Mouse (Mus musculus) kidney, embryonic 16.5 days (tissue): ENCODE data around the gene Spsb1. TPM values are rescaled to one million over a fixed set of nuclear protein-coding genes. Genes with fewer than 3 reads are reported as not detected.
A peak's percentile ranks its signal among the peaks of the same experiment; 100 is the strongest.

Source experiments
- ATAC-seq: fragments of 200-750 bp; cut with Nextera tagmentation; 2 replicates; pipeline ENCODE4 v1.8.0; 2017; ENCODE audit warnings: moderate TSS enrichment; ENCODE audit not compliant: low FRiP score, low TSS enrichment
- H3K27ac ChIP-seq: fragments of 300-500 bp; sonication (generic); 2 replicates; pipeline ENCODE4 v1.5.1; 2014; ENCODE audit warnings: low read length
- H3K27me3 ChIP-seq: fragments of 300-500 bp; sonication (generic); 2 replicates; pipeline ENCODE4 v1.6.1; 2014; ENCODE audit warnings: low read length, control low read depth, mixed read lengths; ENCODE audit not compliant: insufficient read depth
- H3K36me3 ChIP-seq: fragments of 300-500 bp; sonication (generic); 2 replicates; pipeline ENCODE4 v1.6.1; 2014; ENCODE audit warnings: low read length, control low read depth, mixed read lengths; ENCODE audit not compliant: insufficient read depth
- H3K4me1 ChIP-seq: fragments of 300-500 bp; sonication (generic); 2 replicates; pipeline ENCODE4 v1.6.1; 2014; ENCODE audit warnings: low read length, control low read depth, mixed read lengths; ENCODE audit not compliant: insufficient read depth
- H3K4me2 ChIP-seq: fragments of 300-500 bp; sonication (generic); replicated peaks from 2 replicates; pipeline ENCODE4 v1.6.1; 2014; ENCODE audit warnings: low read depth, low read length
- H3K4me3 ChIP-seq: fragments of 300-500 bp; sonication (generic); 2 replicates; pipeline ENCODE4 v1.5.1; 2014; ENCODE audit warnings: mild to moderate bottlenecking, low read length
- H3K9ac ChIP-seq: fragments of 300-500 bp; sonication (generic); replicated peaks from 2 replicates; pipeline ENCODE4 v1.6.1; 2014; ENCODE audit warnings: low read length
- H3K9me3 ChIP-seq: fragments of 300-500 bp; sonication (generic); 2 replicates; pipeline ENCODE4 v1.6.1; 2016; ENCODE audit warnings: low read length, control low read depth
- WGBS: fragments of 180-500 bp; shearing (Covaris S2); extraction: QIAGEN DNeasy Blood & Tissue Kit; methylation state at CpG from one replicate; pipeline ENCODE4 v1.1.7; 2014; 5-methylcytosine and 5-hydroxymethylcytosine counted together
- polyA plus RNA-seq: library from polyadenylated mRNA; unstranded; fragments of >200 nt; fragmentation: Nextera tagmentation; extraction: Ambion mirVana; gene quantifications from 2 replicates; pipeline ENCODE4 v1.2.1, GENCODE M21; 2015

Gene Spsb1
- polyA plus RNA-seq, 1 experiment from 2014 or later: 10.9 TPM

GRCm38 (mm10) chr4:149930755-149931154 lies 24.1 kb downstream of the Spsb1 start:
- Histone ChIP-seq H3K27ac (no peak overlapping the region), H3K4me2 (no peak overlapping the region), H3K4me1 (no peaks in the 10 kb centered on the region), H3K36me3 (no peaks in the 10 kb centered on the region), H3K9ac (no peak overlapping the region), H3K9me3 (peaks cover 10% of the 10 kb centered on the region; the same call in 1 of the 2 replicates), H3K4me3 (no peak overlapping the region), H3K27me3 (no peaks in the 10 kb centered on the region)
- 55% methylated on average over 3 of the region's 3 CpGs for WGBS
- ATAC-seq: no peak

DNA sequence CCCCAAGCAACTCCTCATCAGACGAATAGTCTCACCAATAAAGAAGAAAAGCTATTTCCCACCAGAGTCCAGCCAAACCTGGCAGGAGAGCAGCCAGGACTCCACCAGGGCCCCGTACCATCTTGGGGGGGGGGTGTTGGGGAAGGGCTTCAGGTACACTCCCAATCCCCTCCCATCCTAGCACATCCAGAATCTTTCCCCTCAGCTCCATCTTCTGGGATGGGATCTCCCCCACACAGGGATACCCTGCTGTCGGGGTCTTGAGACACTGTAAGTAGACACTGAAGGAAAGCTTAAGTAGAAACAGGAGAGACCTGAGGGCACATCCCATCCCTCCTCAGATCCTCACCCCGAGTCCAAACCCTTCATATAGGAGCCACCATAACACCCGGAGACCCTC lies 31.8 kb downstream of the Spsb1 start:
- no peak overlapping the region for H3K4me3 ChIP-seq
- peaks cover 6% of the 10 kb centered on the region; the same call in 1 of the 2 replicates for H3K9me3 ChIP-seq
- 51% methylated on average over 4 of the region's 5 CpGs for WGBS
- no peaks in the 10 kb centered on the region for H3K27me3 ChIP-seq
- H3K9ac ChIP-seq: no peak overlapping the region
- H3K27ac ChIP-seq: no peak overlapping the region
- H3K4me2 ChIP-seq: no peak overlapping the region
- H3K4me1 ChIP-seq: peaks cover 51% of the 10 kb centered on the region
- no peaks in the 10 kb centered on the region for H3K36me3 ChIP-seq
- ATAC-seq: no peak

DNA sequence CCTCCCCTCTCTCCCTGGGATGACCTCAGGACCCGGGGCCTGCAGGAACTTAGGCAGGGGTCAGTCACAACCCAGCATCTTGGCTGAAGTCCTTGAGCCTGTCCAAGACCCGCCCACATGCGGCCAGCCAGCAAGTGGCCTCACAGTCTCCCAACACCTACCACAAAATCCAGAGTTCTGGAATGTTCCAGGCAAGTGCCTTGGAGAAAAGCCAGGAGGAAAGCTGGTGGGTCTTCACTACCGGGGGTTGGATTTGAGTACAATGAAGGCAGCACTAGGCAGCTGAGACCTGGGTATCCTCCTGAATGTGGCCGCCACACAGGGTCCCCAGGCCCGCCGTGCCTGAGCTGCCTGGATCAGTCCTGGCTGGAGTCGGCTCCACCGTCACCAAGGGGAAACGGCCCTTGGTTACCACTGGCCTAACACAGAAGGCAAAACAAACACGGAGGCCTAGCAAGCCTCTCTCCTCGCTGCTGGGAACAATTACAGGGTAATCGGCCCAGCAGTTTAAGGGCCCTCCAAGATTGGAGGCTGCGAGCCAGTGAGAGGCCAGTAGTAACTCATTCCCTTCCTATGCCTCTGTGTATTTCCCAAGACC lies 32.6 kb downstream of the Spsb1 start:
- H3K27ac ChIP-seq: peak overlapping the region; percentile 54
- H3K27me3 ChIP-seq: no peaks in the 10 kb centered on the region
- peak; percentile 41 for ATAC-seq
- H3K4me1 ChIP-seq: peaks cover 55% of the 10 kb centered on the region
- H3K36me3 ChIP-seq: no peaks in the 10 kb centered on the region
- WGBS: 20% methylated on average over 14 of the region's 14 CpGs
- H3K9ac ChIP-seq: no peak overlapping the region; the same call in 1 of the 2 replicates
- no peak overlapping the region for H3K4me3 ChIP-seq
- no peak overlapping the region for H3K4me2 ChIP-seq
- peaks cover 6% of the 10 kb centered on the region; the same call in 1 of the 2 replicates for H3K9me3 ChIP-seq

- Histone ChIP-seq H3K4me2 (no peak overlapping the region), H3K4me1 (peaks cover 66% of the 10 kb centered on the region), H3K36me3 (no peaks in the 10 kb centered on the region), H3K27ac (peak overlapping the region; percentile 48; the same call in 1 of the 2 replicates), H3K27me3 (no peaks in the 10 kb centered on the region), H3K9ac (no peak overlapping the region; the same call in 1 of the 2 replicates), H3K9me3 (no peaks in the 10 kb centered on the region), H3K4me3 (no peak overlapping the region)
- ATAC-seq: no peak
- WGBS: 23% methylated on average over 12 of the region's 12 CpGs
Measured at GRCm38 (mm10) chr4:149920886-149921285, 34.0 kb downstream of the Spsb1 start.

- no peak overlapping the region for H3K4me3 ChIP-seq
- 69% methylated on average over 15 of the region's 15 CpGs for WGBS
- H3K9me3 ChIP-seq: no peaks in the 10 kb centered on the region
- ATAC-seq: no peak
- H3K9ac ChIP-seq: no peak overlapping the region
- no peaks in the 10 kb centered on the region for H3K27me3 ChIP-seq
- no peaks in the 10 kb centered on the region for H3K36me3 ChIP-seq
- no peak overlapping the region for H3K4me2 ChIP-seq
- H3K4me1 ChIP-seq: peaks cover 76% of the 10 kb centered on the region
- H3K27ac ChIP-seq: no peak overlapping the region
Measured at GRCm38 (mm10) chr4:149918455-149919070, 36.3 kb downstream of the Spsb1 start.

GRCm38 (mm10) chr4:149916831-149917230 lies 38.0 kb downstream of the Spsb1 start:
- H3K4me3 ChIP-seq: no peak overlapping the region
- H3K4me1 ChIP-seq: peaks cover 74% of the 10 kb centered on the region
- WGBS: 56% methylated on average over 3 of the region's 3 CpGs
- no peak overlapping the region for H3K4me2 ChIP-seq
- no peak for ATAC-seq
- H3K27ac ChIP-seq: no peak overlapping the region
- no peaks in the 10 kb centered on the region for H3K27me3 ChIP-seq
- H3K36me3 ChIP-seq: no peaks in the 10 kb centered on the region
- H3K9me3 ChIP-seq: no peaks in the 10 kb centered on the region
- peak overlapping the region; percentile 2; the same call in 1 of the 2 replicates for H3K9ac ChIP-seq

GRCm38 (mm10) chr4:149913709-149914370 lies 41.0 kb downstream of the Spsb1 start:
- Histone ChIP-seq H3K9me3 (no peaks in the 10 kb centered on the region), H3K27me3 (no peaks in the 10 kb centered on the region), H3K4me1 (peaks cover 76% of the 10 kb centered on the region), H3K36me3 (no peaks in the 10 kb centered on the region), H3K4me3 (no peak overlapping the region), H3K4me2 (no peak overlapping the region), H3K27ac (peak overlapping the region; percentile 76), H3K9ac (no peak overlapping the region)
- WGBS: 48% methylated on average over 7 of the region's 7 CpGs
- peak; percentile 79 for ATAC-seq

DNA sequence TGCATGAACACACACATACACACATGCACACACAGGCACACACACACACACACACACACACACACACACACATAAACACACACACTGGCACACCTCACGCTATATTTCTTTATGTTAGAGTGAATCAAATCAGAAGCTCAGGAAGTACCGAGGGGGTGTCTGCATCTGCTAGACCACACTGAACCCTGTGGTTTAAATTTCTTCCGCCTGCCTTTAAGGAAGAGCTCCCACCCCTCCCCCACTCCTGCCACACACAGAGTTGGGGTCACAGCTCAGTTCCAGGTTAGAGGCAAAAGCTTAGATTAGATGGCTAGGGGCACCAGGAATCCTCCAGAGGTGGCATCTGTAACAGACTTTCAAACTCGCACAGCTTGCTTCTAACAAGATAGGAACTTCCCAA lies 42.4 kb downstream of the Spsb1 start:
- Histone ChIP-seq H3K9ac (no peak overlapping the region), H3K27me3 (no peaks in the 10 kb centered on the region), H3K36me3 (no peaks in the 10 kb centered on the region), H3K9me3 (no peaks in the 10 kb centered on the region), H3K27ac (peak overlapping the region; percentile 37; the same call in 1 of the 2 replicates), H3K4me1 (peaks cover 65% of the 10 kb centered on the region), H3K4me3 (no peak overlapping the region), H3K4me2 (no peak overlapping the region)
- ATAC-seq: no peak
- 32% methylated on average over 4 of the region's 4 CpGs for WGBS

DNA sequence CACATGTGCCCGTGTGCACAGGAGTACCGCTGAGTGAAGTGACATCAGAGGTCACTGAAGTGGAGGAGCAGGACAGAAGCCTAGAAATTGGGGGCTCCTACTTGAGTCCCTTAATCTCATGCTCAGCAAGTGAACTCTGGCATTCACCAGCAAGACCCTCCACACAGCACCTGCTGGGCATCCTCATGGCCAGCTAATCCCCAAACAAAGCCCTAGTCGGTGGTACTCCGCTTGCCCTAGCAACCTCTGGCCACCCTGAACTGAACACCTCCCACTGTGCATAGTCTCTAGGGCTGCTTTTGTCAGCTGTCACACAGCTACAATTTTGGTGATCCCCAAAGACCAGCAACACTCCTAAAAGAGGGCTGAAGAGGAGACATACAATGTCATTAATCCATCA lies 44.3 kb downstream of the Spsb1 start:
- WGBS: 82% methylated on average over 4 of the region's 4 CpGs
- Histone ChIP-seq H3K27me3 (no peaks in the 10 kb centered on the region), H3K4me1 (peaks cover 66% of the 10 kb centered on the region)

GRCm38 (mm10) chr4:149909551-149909950 lies 45.3 kb downstream of the Spsb1 start:
- H3K4me2 ChIP-seq: no peak overlapping the region
- H3K36me3 ChIP-seq: 0 out of 2 replicates have a peak, but pooled peaks cover 4% of the 10 kb centered on the region
- no peak overlapping the region for H3K27ac ChIP-seq
- H3K9me3 ChIP-seq: no peaks in the 10 kb centered on the region
- ATAC-seq: no peak
- peaks cover 58% of the 10 kb centered on the region for H3K4me1 ChIP-seq
- H3K4me3 ChIP-seq: no peak overlapping the region
- no peak overlapping the region for H3K9ac ChIP-seq
- 85% methylated on average over 13 of the region's 13 CpGs for whole genome bisulfite sequencing
- no peaks in the 10 kb centered on the region for H3K27me3 ChIP-seq

More for the DNA sequence above, 44.3 kb downstream of the Spsb1 start:
- no peak for ATAC-seq
- no peak overlapping the region for H3K9ac ChIP-seq
- H3K27ac ChIP-seq: no peak overlapping the region
- H3K4me2 ChIP-seq: no peak overlapping the region
- H3K4me3 ChIP-seq: no peak overlapping the region
- H3K9me3 ChIP-seq: no peaks in the 10 kb centered on the region
- H3K36me3 ChIP-seq: 0 out of 2 replicates have a peak, but pooled peaks cover 4% of the 10 kb centered on the region
